Mouse (Mus musculus): Measurements from ENCODE around the gene Fancd2os. TPM values are rescaled to one million over a fixed set of nuclear protein-coding genes. Genes with fewer than 3 reads are reported as not detected.

The Fancd2os gene
- total and polyA plus RNA-seq, 3 experiments, result 0.31 TPM; not detected in 2

DNA sequence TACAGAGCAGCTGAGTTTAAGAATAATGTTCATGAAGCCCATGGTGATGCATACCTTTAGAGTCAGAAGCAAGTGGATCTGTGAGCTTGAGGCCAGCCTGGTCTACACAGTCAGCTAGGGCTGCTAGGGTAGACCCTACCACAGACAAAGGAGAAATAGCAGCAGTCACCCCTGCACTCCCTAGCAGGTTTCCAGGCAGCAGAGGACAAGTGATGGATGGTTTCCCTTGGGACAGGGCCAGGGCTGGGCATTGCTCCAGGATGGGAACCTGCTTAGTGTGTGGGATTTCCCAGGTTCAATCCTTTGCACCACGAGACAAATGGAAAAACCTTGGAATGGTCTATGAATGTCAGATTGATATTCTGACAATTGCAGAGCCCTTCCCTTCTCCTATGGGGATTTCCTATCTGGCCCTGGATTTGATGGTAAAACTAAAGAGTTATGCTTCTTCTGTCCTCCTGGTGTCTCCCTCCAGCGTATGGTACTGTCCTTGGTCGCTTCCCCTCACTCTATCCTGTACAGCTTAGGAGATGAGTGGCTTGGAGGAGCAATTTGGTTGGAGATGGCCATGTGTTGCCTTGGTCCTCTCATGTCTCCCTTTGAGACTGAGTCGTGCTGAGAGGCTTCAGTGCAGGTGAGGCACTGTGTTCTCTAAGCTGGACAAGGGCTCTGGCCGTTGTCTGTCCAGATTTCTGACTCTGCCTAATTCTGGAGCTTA lies 13.9 kb downstream of the Fancd2os start:
- in situ Hi-C loops (cut with MboI; ENCODE audit: low pct_ligation_motif_present, low pct_unique_long_range_greater_than_20kb, low sequenced_read_pairs), result no loop called here
- no peak for DNase-seq (ENCODE audit: extremely low read depth)
- Histone ChIP-seq H3K27ac (ENCODE audit: insufficient read depth, low read depth) (no peak overlapping the region), H3K79me2 (replicated peaks; ENCODE audit: control insufficient read depth, extremely low read depth, insufficient read depth, poor library complexity, severe bottlenecking) (no peaks in the 10 kb centered on the region), H3K9me3 (replicated peaks; ENCODE audit: low read length) (no peaks in the 10 kb centered on the region), H3K4me2 (ENCODE audit: insufficient read depth, low read depth, poor library complexity, severe bottlenecking) (no peak overlapping the region), H3K4me3 (replicated peaks in 1 of 3; ENCODE audit: low read depth in 2 of 3, low read length in 2 of 3, poor library complexity in 1 of 3) (no peak overlapping the region), H3K36me3 (replicated peaks in 1 of 2; ENCODE audit: control insufficient read depth in 1 of 2, insufficient read depth in 1 of 2, low read length in 1 of 2) (peaks cover 49 to 88% of the 10 kb centered on the region in 2 experiments), H3K27me3 (replicated peaks) (no peaks in the 10 kb centered on the region), H3K4me1 (ENCODE audit: control insufficient read depth in 1 of 2, insufficient read depth in 2 of 2) (no peaks in the 10 kb centered on the region), H3K9ac (ENCODE audit: insufficient read depth, low read depth) (no peak overlapping the region)
- TF ChIP-seq CHD2 (IDR thresholded peaks at IDR 0.05; ENCODE audit: low read length) (no peak), MAX (IDR thresholded peaks at IDR 0.05; ENCODE audit: low read length) (no peak), SMC3 (IDR thresholded peaks at IDR 0.05; ENCODE audit: low read depth, low read length) (no peak), BHLHE40 (IDR thresholded peaks at IDR 0.05; ENCODE audit: low read depth, low read length) (no peak), GABPA (IDR thresholded peaks at IDR 0.05; ENCODE audit: insufficient replicate concordance, low read depth, low read length) (no peak), MAZ (IDR thresholded peaks at IDR 0.05; ENCODE audit: low read depth, low read length) (no peak), PAX5 (IDR thresholded peaks at IDR 0.05; ENCODE audit: low read length) (no peak)
- dilution Hi-C loops (cut with MboI; ENCODE audit: extremely low pct_ligation_motif_present, extremely low pct_unique_long_range_greater_than_20kb, low sequenced_read_pairs), result no loop called here

DNA sequence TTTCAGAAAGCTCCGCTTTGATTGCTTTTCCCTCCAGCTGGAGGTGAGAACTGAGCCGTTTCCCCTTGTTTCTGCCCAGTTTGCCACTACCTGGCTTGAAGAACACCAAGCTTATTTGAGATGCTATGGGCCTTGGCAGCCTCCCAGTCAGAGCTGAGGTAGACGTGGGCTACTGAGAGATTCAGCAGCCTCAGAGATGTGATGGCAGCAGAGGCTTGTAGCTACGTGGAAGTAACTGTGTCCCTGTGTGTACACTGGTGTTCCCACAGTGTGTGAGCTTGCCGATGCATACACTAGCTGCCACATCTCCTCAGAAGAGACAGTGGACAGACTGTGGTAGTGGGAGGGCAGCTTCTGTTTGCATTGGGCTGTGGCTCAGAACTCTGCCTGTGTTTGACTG lies 15.4 kb downstream of the Fancd2os start:
- no peaks in the 10 kb centered on the region for H3K79me2 ChIP-seq (replicated peaks; ENCODE audit: control insufficient read depth, extremely low read depth, insufficient read depth, poor library complexity, severe bottlenecking)
- no peak overlapping the region for H3K4me2 ChIP-seq (ENCODE audit: insufficient read depth, low read depth, poor library complexity, severe bottlenecking)
- dilution Hi-C loops (cut with MboI; ENCODE audit: extremely low pct_ligation_motif_present, extremely low pct_unique_long_range_greater_than_20kb, low sequenced_read_pairs), result no loop called here
- H3K27me3 ChIP-seq (replicated peaks), result no peaks in the 10 kb centered on the region
- TF ChIP-seq CHD1 (IDR thresholded peaks at IDR 0.05; ENCODE audit: low read depth, low read length) (no peak), CHD2 (IDR thresholded peaks at IDR 0.05; ENCODE audit: low read length) (no peak), POLR2A (IDR thresholded peaks at IDR 0.05; ENCODE audit: low read depth, low read length) (no peak), MAFK (IDR thresholded peaks at IDR 0.05; ENCODE audit: insufficient replicate concordance, low read length) (no peak), CTCF (conservative IDR thresholded peaks at IDR 0.05 in 1 of 2, IDR thresholded peaks at IDR 0.05 in 1 of 2; ENCODE audit: low read depth in 2 of 2, low read length in 2 of 2) (no peak)
- no peak overlapping the region for H3K27ac ChIP-seq (ENCODE audit: insufficient read depth, low read depth)
- H3K9me3 ChIP-seq (replicated peaks; ENCODE audit: low read length), result no peaks in the 10 kb centered on the region
- H3K4me1 ChIP-seq (ENCODE audit: control insufficient read depth in 1 of 2, insufficient read depth in 2 of 2), result no peaks in the 10 kb centered on the region
- no peak for DNase-seq (ENCODE audit: extremely low read depth)
- peaks cover 48 to 91% of the 10 kb centered on the region in 2 experiments for H3K36me3 ChIP-seq (replicated peaks in 1 of 2; ENCODE audit: control insufficient read depth in 1 of 2, insufficient read depth in 1 of 2, low read length in 1 of 2)
- no peak overlapping the region for H3K4me3 ChIP-seq (replicated peaks in 1 of 3; ENCODE audit: low read depth in 2 of 3, low read length in 2 of 3, poor library complexity in 1 of 3)
- no peak overlapping the region for H3K9ac ChIP-seq (ENCODE audit: insufficient read depth, low read depth)
- in situ Hi-C loops (cut with MboI; ENCODE audit: low pct_ligation_motif_present, low pct_unique_long_range_greater_than_20kb, low sequenced_read_pairs), result no loop called here

DNA sequence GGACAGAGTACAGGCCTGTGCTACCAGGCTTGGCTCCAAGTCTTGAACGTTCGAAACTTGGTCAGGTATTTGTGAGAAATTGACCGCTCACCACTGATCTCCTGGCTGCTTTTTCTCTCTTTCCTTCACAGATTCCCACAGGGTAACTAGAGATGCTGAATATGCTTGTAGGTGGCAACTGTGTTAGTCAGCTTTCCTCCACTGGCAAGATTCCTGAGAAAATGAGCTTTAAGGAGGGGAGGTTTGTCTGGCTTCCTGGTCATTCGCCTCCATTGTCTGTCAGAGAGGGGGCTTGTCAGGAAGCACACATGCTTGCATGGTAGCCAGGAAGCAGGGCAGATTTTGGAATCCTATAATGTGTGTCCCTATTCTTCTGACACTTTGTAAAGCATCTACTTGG lies 17.5 kb downstream of the Fancd2os start:
- no peaks in the 10 kb centered on the region for H3K27me3 ChIP-seq (replicated peaks)
- H3K4me3 ChIP-seq (replicated peaks in 1 of 3; ENCODE audit: low read depth in 2 of 3, low read length in 2 of 3, poor library complexity in 1 of 3), result no peak overlapping the region
- dilution Hi-C loops (cut with MboI; ENCODE audit: extremely low pct_ligation_motif_present, extremely low pct_unique_long_range_greater_than_20kb, low sequenced_read_pairs) (no loop called here), in situ Hi-C loops (cut with MboI; ENCODE audit: low pct_ligation_motif_present, low pct_unique_long_range_greater_than_20kb, low sequenced_read_pairs) (no loop called here)
- no peaks in the 10 kb centered on the region for H3K4me1 ChIP-seq (ENCODE audit: control insufficient read depth in 1 of 2, insufficient read depth in 2 of 2)
- no peak for TF ChIP-seq HCFC1 (IDR thresholded peaks at IDR 0.05; ENCODE audit: low read depth, low read length)
- no peak for TF ChIP-seq MEF2A (IDR thresholded peaks at IDR 0.05; ENCODE audit: borderline replicate concordance, low read depth, low read length)
- no peak for TF ChIP-seq USF1 (IDR thresholded peaks at IDR 0.05; ENCODE audit: low read depth, low read length)
- no peak for TF ChIP-seq MAFK (IDR thresholded peaks at IDR 0.05; ENCODE audit: insufficient replicate concordance, low read length)
- no peak for TF ChIP-seq RCOR1 (conservative IDR thresholded peaks at IDR 0.05; ENCODE audit: low read depth, low read length)
- TF ChIP-seq ETS1 (conservative IDR thresholded peaks at IDR 0.05; ENCODE audit: low read depth, low read length), result no peak
- no peak for TF ChIP-seq ZC3H11A (IDR thresholded peaks at IDR 0.05; ENCODE audit: low read depth, low read length)
- no peak for TF ChIP-seq ELF1 (IDR thresholded peaks at IDR 0.05; ENCODE audit: low read depth, low read length)
- no peak for TF ChIP-seq TBP (conservative IDR thresholded peaks at IDR 0.05; ENCODE audit: low read depth, low read length)
- no peak for TF ChIP-seq UBTF (IDR thresholded peaks at IDR 0.05; ENCODE audit: low read depth, low read length)
- TF ChIP-seq ZKSCAN1 (IDR thresholded peaks at IDR 0.05; ENCODE audit: borderline replicate concordance, low read depth, low read length), result no peak
- no peak for TF ChIP-seq CHD2 (IDR thresholded peaks at IDR 0.05; ENCODE audit: low read length)
- TF ChIP-seq EP300 (IDR thresholded peaks at IDR 0.05; ENCODE audit: low read length), result no peak
- no peak for TF ChIP-seq GABPA (IDR thresholded peaks at IDR 0.05; ENCODE audit: insufficient replicate concordance, low read depth, low read length)
- no peak for TF ChIP-seq MXI1 (IDR thresholded peaks at IDR 0.05; ENCODE audit: low read depth, low read length)
- H3K9me3 ChIP-seq (replicated peaks; ENCODE audit: low read length), result no peaks in the 10 kb centered on the region
- peaks cover 50 to 91% of the 10 kb centered on the region in 2 experiments for H3K36me3 ChIP-seq (replicated peaks in 1 of 2; ENCODE audit: control insufficient read depth in 1 of 2, insufficient read depth in 1 of 2, low read length in 1 of 2)
- H3K27ac ChIP-seq (ENCODE audit: insufficient read depth, low read depth), result no peak overlapping the region
- no peak overlapping the region for H3K9ac ChIP-seq (ENCODE audit: insufficient read depth, low read depth)
- H3K4me2 ChIP-seq (ENCODE audit: insufficient read depth, low read depth, poor library complexity, severe bottlenecking), result no peak overlapping the region
- DNase-seq (ENCODE audit: extremely low read depth), result no peak
- H3K79me2 ChIP-seq (replicated peaks; ENCODE audit: control insufficient read depth, extremely low read depth, insufficient read depth, poor library complexity, severe bottlenecking), result no peaks in the 10 kb centered on the region

Measured in CH12.LX (cell line).